In the genomic region with DNA sequence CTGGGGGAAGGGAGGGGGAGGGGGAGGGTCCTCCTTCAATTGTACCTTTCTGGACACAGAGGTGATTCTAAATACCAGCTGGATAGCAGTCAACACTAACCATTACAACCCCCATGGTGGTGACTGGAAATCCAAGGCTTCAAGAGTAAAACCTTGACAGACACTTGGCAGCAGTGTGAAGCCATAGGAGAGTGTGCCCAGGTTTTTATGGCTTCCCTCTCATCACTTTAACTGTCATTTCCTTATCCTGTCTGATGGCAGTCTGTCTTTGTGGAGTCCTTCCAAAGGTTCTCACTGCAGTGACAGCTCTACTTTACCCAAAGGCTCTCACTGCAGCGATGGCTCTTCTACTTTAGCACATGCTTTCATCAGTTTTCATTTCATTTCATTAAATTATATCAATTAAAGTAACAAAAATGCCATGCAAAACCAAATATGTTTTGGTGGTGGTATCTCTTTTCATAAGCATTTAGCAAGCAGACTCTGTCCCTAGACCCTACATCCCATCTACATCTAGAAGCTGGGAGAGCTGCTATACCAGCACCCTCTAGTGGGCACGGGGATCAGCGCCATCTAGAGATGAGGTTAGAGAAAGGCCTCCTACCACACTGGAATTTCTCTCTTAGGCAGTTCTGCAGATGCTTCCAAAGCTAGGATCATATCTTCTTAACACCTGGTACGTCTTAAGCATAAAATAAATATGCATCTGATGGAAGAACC, we compare ENCODE assay signal across 8 mouse cellular contexts. TPM values are rescaled to one million over a fixed set of nuclear protein-coding genes. Genes with fewer than 3 reads are reported as not detected.
A peak's percentile ranks its signal among the peaks of the same experiment; 100 is the strongest.
DNase-seq lines count a peak whose midpoint lies in the region; ATAC-seq and TF ChIP-seq lines count a peak whose summit lies in the region.
"Had no signal": no experiment of that assay in that cellular context is flagged by ENCODE, and none has a peak within 500 bp of the region (broad histone marks: within the 10 kb centered on the region; RNA-seq: fewer than 3 reads in every experiment).

No protein-coding gene starts in this region.

- no peak for TF ChIP-seq EP300 in liver, postnatal 0 days (IDR thresholded peaks at IDR 0.05; ENCODE audit: low read depth)

- peaks cover 4% of the 10 kb centered on the region; the same call in 1 of the 2 replicates for H3K36me3 ChIP-seq in liver, postnatal 0 days (replicated peaks; ENCODE audit: insufficient read depth, low read length)
- H3K36me3 ChIP-seq in small intestine, adult 2 months (ENCODE audit: control insufficient read depth, insufficient read depth, low read length), result no peaks in the 10 kb centered on the region

- no peaks in the 10 kb centered on the region for H3K27me3 ChIP-seq in liver, postnatal 0 days (ENCODE audit: insufficient read depth, low read length)
- no peaks in the 10 kb centered on the region for H3K27me3 ChIP-seq in small intestine, adult 2 months (ENCODE audit: control insufficient read depth, insufficient read depth, low read length)
- H3K27me3 ChIP-seq: heart, embryonic 13.5 days had no signal

- no peak for ATAC-seq in liver, postnatal 0 days

- no peak overlapping the region for H3K27ac ChIP-seq in liver, postnatal 0 days (ENCODE audit: low read depth)
- H3K27ac ChIP-seq in small intestine, adult 2 months (ENCODE audit: insufficient read depth, low read depth, low read length), result no peak overlapping the region
- H3K27ac ChIP-seq: heart, embryonic 13.5 days had no signal

- no peak overlapping the region for H3K4me2 ChIP-seq in liver, postnatal 0 days (ENCODE audit: low read depth, low read length)
- H3K4me2 ChIP-seq: heart, embryonic 13.5 days had no signal

- TF ChIP-seq CTCF in liver, postnatal 0 days (IDR thresholded peaks at IDR 0.05; ENCODE audit: low read depth), result peak; percentile 73
- TF ChIP-seq CTCF in small intestine, adult 2 months (IDR thresholded peaks at IDR 0.05; ENCODE audit: extremely low read depth, insufficient read length, insufficient replicate concordance, low read depth, low read length), result peak; percentile 69; the same call in 1 of the 2 replicates

- no peaks in the 10 kb centered on the region for H3K4me1 ChIP-seq in liver, postnatal 0 days (ENCODE audit: insufficient read depth)
- H3K4me1 ChIP-seq in small intestine, adult 2 months (ENCODE audit: control insufficient read depth, insufficient read depth, insufficient read length, low read length), result no peaks in the 10 kb centered on the region

- DNase-seq in urinary bladder, adult 18-20 months (ENCODE audit: low spot score in 2 of 2), result peak; percentile 21 to 22
- DNase-seq in urinary bladder, postnatal 4 days (ENCODE audit: low spot score in 2 of 2), result no peak
- peak; percentile 69 for DNase-seq in adipocyte (ENCODE audit: low spot score)
- DNase-seq in embryo, embryonic 11.5 days (ENCODE audit: low read depth, low spot score), result peak; percentile 22
- DNase-seq in kidney, adult 8-10 months, result peak; percentile 26 to 61
- DNase-seq in liver, postnatal 0 days, result peak; percentile 52

- TF ChIP-seq POLR2A in small intestine, adult 2 months (IDR thresholded peaks at IDR 0.05; ENCODE audit: low read depth, low read length), result no peak

- no peak overlapping the region for H3K4me3 ChIP-seq in liver, postnatal 0 days (ENCODE audit: low read depth, low read length)
- no peak overlapping the region for H3K4me3 ChIP-seq in small intestine, adult 2 months (ENCODE audit: low read depth, low read length)
- H3K4me3 ChIP-seq: heart, embryonic 13.5 days had no signal

- 29% methylated on average over 4 of the region's 4 CpGs for WGBS in liver, postnatal 0 days (ENCODE audit: insufficient replicate concordance)
- WGBS in small intestine, adult 2 months, result 39% methylated on average over 4 of the region's 4 CpGs

- H3K9me3 ChIP-seq in liver, postnatal 0 days (ENCODE audit: low read length), result no peaks in the 10 kb centered on the region
- H3K9me3 ChIP-seq: heart, embryonic 13.5 days had no signal

- H3K9ac ChIP-seq in liver, postnatal 0 days (replicated peaks), result no peak overlapping the region
- H3K9ac ChIP-seq: heart, embryonic 13.5 days had no signal

RNA-seq across cellular contexts. Expression of a gene that starts 50.0 kb away (rescaled TPM):
- 13.7 and 14.2 TPM in 2 replicates for polyA plus RNA-seq in liver, postnatal 0 days (2015; fragmentation: Nextera tagmentation; extraction: Ambion mirVana)
- polyA plus RNA-seq in small intestine, adult 2 months (2012; rRNA removed), result 24.8 and 80.3 TPM in 2 replicates

Comparison
In these comparisons a context has a peak if more than half of its experiments do, and no peak if none do; other contexts are left out.
1. DNase-seq: peak in urinary bladder, adult 18-20 months (2 of 2), adipocyte (single experiment), embryo, embryonic 11.5 days (single experiment), kidney, adult 8-10 months (2 of 2) and liver, postnatal 0 days (single experiment); none in urinary bladder, postnatal 4 days (0 of 2).